Mouse (Mus musculus): ENCODE results near the gene Esp1. TPM values are rescaled to one million over a fixed set of nuclear protein-coding genes. Genes with fewer than 3 reads are reported as not detected.
"Not testable (repeated sequence)": the region's sequence is repeated elsewhere in the genome, so short reads cannot be mapped to it uniquely, and the experiment has no call there.

The Esp1 gene
- not detected in 2 replicates for polyA plus RNA-seq (2015; fragmentation: Nextera tagmentation; extraction: Ambion mirVana)

GRCm38 (mm10) chr17:40726820-40727219, at the start of gene Esp1:
Gene Esp1 (plus strand): TSS chr17:40727120.
- Histone ChIP-seq H3K4me2 (no peak within 1 kb of the TSS), H3K4me3 (no peak within 1 kb of the TSS), H3K9ac (no peak within 1 kb of the TSS), H3K27ac (replicated peaks) (no peak within 1 kb of the TSS), H3K27me3 (no peaks in the 10 kb centered on the region), H3K4me1 (replicated peaks) (no peaks in the 10 kb centered on the region), H3K36me3 (no peaks in the 10 kb centered on the region), H3K9me3 (no peaks in the 10 kb centered on the region)
- 83% methylated on average over 2 of the region's 2 CpGs for WGBS
- no peak for ATAC-seq (ENCODE audit: low read depth)

DNA sequence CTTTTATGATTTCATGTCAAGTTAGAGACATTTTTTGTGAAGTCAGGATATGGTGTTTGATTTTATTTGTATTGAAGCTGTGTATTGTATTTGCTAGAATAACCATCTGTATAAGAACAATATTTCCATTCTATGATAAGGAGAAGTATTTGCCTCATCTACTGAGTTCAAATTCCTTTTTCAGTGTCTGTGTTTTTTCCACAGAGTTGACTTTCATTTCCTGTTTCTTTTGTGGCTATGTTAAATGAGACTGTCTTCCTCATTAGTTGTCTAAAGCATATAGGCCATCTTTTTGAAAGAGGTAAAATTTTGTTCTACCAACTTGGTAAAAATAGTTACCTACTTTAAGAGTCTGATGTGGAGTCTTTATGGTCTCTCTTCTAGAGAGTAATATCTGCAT, 10.6 kb upstream of the Esp1 start:
- no peak for ATAC-seq (ENCODE audit: low read depth)
- no peaks in the 10 kb centered on the region for H3K9me3 ChIP-seq
- no peaks in the 10 kb centered on the region for H3K36me3 ChIP-seq

DNA sequence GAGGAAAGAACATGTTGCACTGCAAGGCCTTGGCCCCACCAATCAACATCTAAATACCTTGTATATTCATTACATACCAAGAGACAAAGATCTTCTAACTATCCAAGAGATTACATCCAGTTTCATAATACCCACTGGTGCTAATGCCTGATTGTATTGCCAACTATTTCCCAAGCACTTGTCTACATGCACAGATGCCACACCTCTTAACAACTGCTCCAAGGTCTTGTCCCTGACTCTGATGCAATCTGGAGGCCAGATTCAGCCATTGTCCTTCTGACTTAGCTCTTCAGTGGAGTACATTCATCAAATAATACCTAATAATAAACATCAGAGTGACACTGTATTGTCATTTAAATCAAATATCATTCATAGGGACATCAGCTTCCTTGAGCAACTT, 9.9 kb upstream of the Esp1 start:
- H3K9ac ChIP-seq; ATAC-seq (ENCODE audit: low read depth); H3K27me3 ChIP-seq; H3K4me2 ChIP-seq; H3K4me3 ChIP-seq; H3K4me1 ChIP-seq (replicated peaks); H3K9me3 ChIP-seq; H3K36me3 ChIP-seq; H3K27ac ChIP-seq (replicated peaks): not testable (repeated sequence)

More for the DNA sequence above, 10.6 kb upstream of the Esp1 start:
- H3K4me3 ChIP-seq, result no peak overlapping the region
- H3K9ac ChIP-seq, result no peak overlapping the region
- no peak overlapping the region for H3K4me2 ChIP-seq
- no peaks in the 10 kb centered on the region for H3K27me3 ChIP-seq
- H3K4me1 ChIP-seq (replicated peaks), result no peaks in the 10 kb centered on the region
- H3K27ac ChIP-seq (replicated peaks), result no peak overlapping the region

DNA sequence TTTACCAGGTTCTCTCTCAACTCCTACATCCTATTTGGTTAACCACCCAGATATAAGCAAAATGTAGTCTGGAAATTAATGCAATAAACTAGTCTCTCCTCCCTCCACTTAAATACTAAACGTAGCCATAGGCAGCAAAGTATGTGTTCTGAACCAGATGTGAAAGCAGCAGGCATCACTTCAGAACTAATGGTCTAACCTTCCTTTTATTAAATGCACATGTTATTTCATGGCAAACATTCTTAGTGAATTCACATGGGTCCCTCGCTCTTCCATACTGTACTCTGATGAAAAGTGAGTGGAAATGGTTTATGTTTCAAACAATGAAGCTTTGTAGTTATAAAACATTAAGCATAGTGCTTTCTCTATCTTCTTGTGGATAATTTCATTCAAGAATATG, 4.4 kb downstream of the Esp1 start:
- WGBS, result 78% methylated on average over 2 of the region's 2 CpGs

GRCm38 (mm10) chr17:40731724-40732123, 4.8 kb downstream of the Esp1 start:
- H3K9ac ChIP-seq, result no peak overlapping the region
- no peak overlapping the region for H3K4me3 ChIP-seq
- 58% methylated on average over 4 of the region's 4 CpGs for WGBS

More for the DNA sequence above, 4.4 kb downstream of the Esp1 start:
- no peaks in the 10 kb centered on the region for H3K36me3 ChIP-seq
- no peak overlapping the region for H3K4me2 ChIP-seq
- H3K4me3 ChIP-seq, result no peak overlapping the region
- no peak overlapping the region for H3K9ac ChIP-seq
- ATAC-seq (ENCODE audit: low read depth), result no peak
- no peaks in the 10 kb centered on the region for H3K27me3 ChIP-seq
- H3K4me1 ChIP-seq (replicated peaks), result no peaks in the 10 kb centered on the region
- H3K9me3 ChIP-seq, result no peaks in the 10 kb centered on the region
- no peak overlapping the region for H3K27ac ChIP-seq (replicated peaks)

GRCm38 (mm10) chr17:40763662-40764061, 36.7 kb downstream of the Esp1 start:
- no peak overlapping the region for H3K4me3 ChIP-seq
- no peak overlapping the region for H3K4me2 ChIP-seq
- no peak for ATAC-seq (ENCODE audit: low read depth)
- H3K9me3 ChIP-seq, result no peaks in the 10 kb centered on the region
- no peak overlapping the region for H3K9ac ChIP-seq
- H3K36me3 ChIP-seq, result no peaks in the 10 kb centered on the region
- H3K27me3 ChIP-seq, result no peaks in the 10 kb centered on the region
- H3K27ac ChIP-seq (replicated peaks), result no peak overlapping the region
- 83% methylated on average over 4 of the region's 4 CpGs for WGBS
- H3K4me1 ChIP-seq (replicated peaks), result no peaks in the 10 kb centered on the region

More at GRCm38 (mm10) chr17:40731724-40732123, 4.8 kb downstream of the Esp1 start:
- Histone ChIP-seq H3K9me3 (no peaks in the 10 kb centered on the region), H3K27me3 (no peaks in the 10 kb centered on the region), H3K4me1 (replicated peaks) (no peaks in the 10 kb centered on the region), H3K36me3 (no peaks in the 10 kb centered on the region), H3K27ac (replicated peaks) (no peak overlapping the region), H3K4me2 (no peak overlapping the region)
- no peak for ATAC-seq (ENCODE audit: low read depth)

GRCm38 (mm10) chr17:40767120-40767519, 40.2 kb downstream of the Esp1 start:
- no peaks in the 10 kb centered on the region for H3K36me3 ChIP-seq
- no peaks in the 10 kb centered on the region for H3K4me1 ChIP-seq (replicated peaks)
- ATAC-seq (ENCODE audit: low read depth), result no peak
- no peaks in the 10 kb centered on the region for H3K9me3 ChIP-seq
- 88% methylated on average over 1 of the region's 1 CpGs for WGBS
- H3K4me3 ChIP-seq, result no peak overlapping the region
- H3K27me3 ChIP-seq, result no peaks in the 10 kb centered on the region
- no peak overlapping the region for H3K9ac ChIP-seq
- no peak overlapping the region for H3K27ac ChIP-seq (replicated peaks)
- no peak overlapping the region for H3K4me2 ChIP-seq

Other genes starting within 250 kb of the Esp1 start
- gene Esp8, start 207.1 kb upstream of the Esp1 start, polyA plus RNA-seq (2015; fragmentation: Nextera tagmentation; extraction: Ambion mirVana), result not detected in 2 replicates
- not detected in 2 replicates for gene Esp6, start 165.6 kb upstream of the Esp1 start, polyA plus RNA-seq (2015; fragmentation: Nextera tagmentation; extraction: Ambion mirVana)
- gene Esp4, start 128.5 kb upstream of the Esp1 start, polyA plus RNA-seq (2015; fragmentation: Nextera tagmentation; extraction: Ambion mirVana), result not detected in 2 replicates
- not detected in 2 replicates for gene Esp3, start 95.0 kb upstream of the Esp1 start, polyA plus RNA-seq (2015; fragmentation: Nextera tagmentation; extraction: Ambion mirVana)
- gene Crisp2, start 79.9 kb downstream of the Esp1 start, polyA plus RNA-seq (2015; fragmentation: Nextera tagmentation; extraction: Ambion mirVana), result not detected in 2 replicates
- 0.55 and 0.95 TPM in 2 replicates for gene Rhag, start 84.0 kb downstream of the Esp1 start, polyA plus RNA-seq (2015; fragmentation: Nextera tagmentation; extraction: Ambion mirVana)
- gene 9130008F23Rik, start 153.4 kb downstream of the Esp1 start, polyA plus RNA-seq (2015; fragmentation: Nextera tagmentation; extraction: Ambion mirVana), result 0.32 and 0.51 TPM in 2 replicates
- not detected in 2 replicates for gene Glyatl3, start 187.2 kb downstream of the Esp1 start, polyA plus RNA-seq (2015; fragmentation: Nextera tagmentation; extraction: Ambion mirVana)
- 23.6 and 26.5 TPM in 2 replicates for gene Mut, start 207.6 kb downstream of the Esp1 start, polyA plus RNA-seq (2015; fragmentation: Nextera tagmentation; extraction: Ambion mirVana)
- gene Cenpq, start 207.9 kb downstream of the Esp1 start, polyA plus RNA-seq (2015; fragmentation: Nextera tagmentation; extraction: Ambion mirVana), result 11.7 and 13.0 TPM in 2 replicates

Measured in neural tube, embryonic 13.5 days (tissue).